Mouse (Mus musculus) embryonic facial prominence, embryonic 12.5 days (tissue): ENCODE results near the gene Ccnl2. TPM values are rescaled to one million over a fixed set of nuclear protein-coding genes. Genes with fewer than 3 reads are reported as not detected.
A peak's percentile ranks its signal among the peaks of the same experiment; 100 is the strongest.
"Not testable (repeated sequence)": the region's sequence is repeated elsewhere in the genome, so short reads cannot be mapped to it uniquely, and the experiment has no call there.

Experiments used
- ATAC-seq: fragments of 200-750 bp; cut with Nextera tagmentation; 2 replicates; pipeline ENCODE4 v1.8.0; 2017; ENCODE audit not compliant: insufficient number of reproducible peaks, insufficient read depth, low FRiP score, low TSS enrichment
- H3K27ac ChIP-seq: fragments of 300-500 bp; sonication (generic); 2 replicates; pipeline ENCODE4 v1.5.1; 2016; ENCODE audit warnings: mild to moderate bottlenecking
- H3K27me3 ChIP-seq: fragments of 300-500 bp; sonication (generic); 2 replicates; pipeline ENCODE4 v1.6.1; 2016; ENCODE audit warnings: mild to moderate bottlenecking, moderate library complexity
- H3K36me3 ChIP-seq: fragments of 300-500 bp; sonication (generic); 2 replicates; pipeline ENCODE4 v1.6.1; 2016; ENCODE audit warnings: mild to moderate bottlenecking
- H3K4me1 ChIP-seq: fragments of 300-500 bp; sonication (generic); 2 replicates; pipeline ENCODE4 v1.6.1; 2016
- H3K4me2 ChIP-seq: fragments of 300-500 bp; sonication (generic); replicated peaks from 2 replicates; pipeline ENCODE4 v1.6.1; 2016; ENCODE audit warnings: mild to moderate bottlenecking, moderate library complexity
- H3K4me3 ChIP-seq: fragments of 300-500 bp; sonication (generic); 2 replicates; pipeline ENCODE4 v1.5.1; 2016; ENCODE audit warnings: mild to moderate bottlenecking
- H3K9ac ChIP-seq: fragments of 300-500 bp; sonication (generic); 2 replicates; pipeline ENCODE4 v1.6.1; 2016; ENCODE audit warnings: mild to moderate bottlenecking, moderate library complexity
- H3K9me3 ChIP-seq: fragments of 300-500 bp; sonication (generic); 2 replicates; pipeline ENCODE4 v1.6.1; 2016; ENCODE audit warnings: mild to moderate bottlenecking, moderate library complexity
- WGBS: fragments of 180-500 bp; shearing (Covaris S2); methylation state at CpG from one replicate; pipeline ENCODE4 v1.1.7; 2016; 5-methylcytosine and 5-hydroxymethylcytosine counted together
- polyA plus RNA-seq: library from polyadenylated mRNA; unstranded; fragments of >200 nt; fragmentation: Nextera tagmentation; extraction: Ambion mirVana; gene quantifications from 2 replicates; pipeline ENCODE4 v1.2.1, GENCODE M21; 2016

Ccnl2 gene
- polyA plus RNA-seq, 1 experiment from 2014 or later = 243 TPM

DNA sequence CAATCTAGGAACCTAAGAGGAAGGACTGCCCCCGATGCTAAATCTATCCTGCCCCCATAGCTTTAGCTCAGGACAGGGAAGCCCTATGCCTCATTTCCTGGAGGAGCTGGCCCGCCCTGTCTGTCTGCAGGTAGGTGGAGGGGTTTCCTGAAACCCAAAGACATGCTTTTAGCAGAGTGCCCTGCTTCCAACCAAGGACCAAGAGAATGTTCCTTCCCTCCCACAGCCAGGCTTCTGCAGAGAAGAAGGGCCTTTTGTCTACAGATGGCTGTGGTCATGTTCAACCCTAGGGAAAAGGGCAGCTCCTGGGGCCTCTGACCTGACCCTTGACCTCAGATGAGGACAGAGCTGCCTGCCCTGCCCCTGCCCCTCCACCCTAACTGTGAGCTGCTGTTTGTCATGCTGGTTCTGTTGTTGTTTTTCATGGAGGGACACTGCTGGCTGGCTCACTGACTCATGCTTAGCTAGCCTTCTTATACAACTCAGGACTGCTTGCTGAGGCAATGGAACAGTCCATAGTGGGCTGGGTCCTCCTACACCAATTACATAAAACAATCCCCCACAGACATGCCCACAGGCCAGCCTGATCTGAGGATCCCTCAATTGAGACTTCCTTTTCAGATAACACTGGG is 35.5 kb upstream of the Ccnl2 start:
- Histone ChIP-seq H3K4me2 (no peak overlapping the region), H3K27ac (no peak overlapping the region), H3K4me1 (peaks cover 16% of the 10 kb centered on the region), H3K9me3 (no peaks in the 10 kb centered on the region), H3K36me3 (no peaks in the 10 kb centered on the region), H3K27me3 (peaks cover 19% of the 10 kb centered on the region), H3K4me3 (no peak overlapping the region), H3K9ac (no peak overlapping the region)
- ATAC-seq = no peak
- whole genome bisulfite sequencing = 9% methylated on average over 2 of the region's 2 CpGs

- Histone ChIP-seq H3K4me3 (no peak overlapping the region), H3K36me3 (no peaks in the 10 kb centered on the region), H3K9ac (no peak overlapping the region), H3K27me3 (peaks cover 10% of the 10 kb centered on the region; the same call in 1 of the 2 replicates), H3K27ac (no peak overlapping the region), H3K4me2 (no peak overlapping the region), H3K9me3 (no peaks in the 10 kb centered on the region), H3K4me1 (peaks cover 16% of the 10 kb centered on the region)
- no peak for ATAC-seq
- WGBS = 71% methylated on average over 2 of the region's 2 CpGs
These were observed 34.5 kb upstream of the Ccnl2 start for GRCm38 (mm10) chr4:155777816-155778215.

DNA sequence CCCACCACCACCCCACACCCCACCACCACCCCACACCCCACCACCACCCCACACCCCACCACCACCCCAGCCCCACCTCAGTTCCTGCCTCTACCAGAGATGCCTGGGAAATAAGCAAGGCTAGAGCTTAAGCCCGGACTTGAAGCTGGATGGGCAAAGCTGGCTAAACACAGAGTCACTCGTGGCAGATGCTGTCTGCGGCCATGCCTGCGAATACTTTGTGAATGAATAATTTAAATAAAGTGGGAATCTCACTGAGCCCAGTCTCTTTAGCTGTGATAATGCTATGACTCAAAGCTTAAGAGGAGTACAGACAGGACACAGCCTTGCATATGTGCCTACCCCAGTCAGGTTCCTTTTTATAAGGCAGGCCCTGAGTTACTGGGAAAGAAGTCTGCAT is 32.8 kb upstream of the Ccnl2 start:
- H3K27ac ChIP-seq = no peak overlapping the region
- no peak overlapping the region for H3K4me3 ChIP-seq
- H3K27me3 ChIP-seq = no peaks in the 10 kb centered on the region
- peaks cover 8% of the 10 kb centered on the region; the same call in 1 of the 2 replicates for H3K4me1 ChIP-seq
- no peak overlapping the region for H3K4me2 ChIP-seq
- no peaks in the 10 kb centered on the region for H3K9me3 ChIP-seq
- H3K36me3 ChIP-seq = no peaks in the 10 kb centered on the region
- no peak overlapping the region for H3K9ac ChIP-seq
- WGBS = 83% methylated on average over 4 of the region's 4 CpGs
- ATAC-seq = no peak

DNA sequence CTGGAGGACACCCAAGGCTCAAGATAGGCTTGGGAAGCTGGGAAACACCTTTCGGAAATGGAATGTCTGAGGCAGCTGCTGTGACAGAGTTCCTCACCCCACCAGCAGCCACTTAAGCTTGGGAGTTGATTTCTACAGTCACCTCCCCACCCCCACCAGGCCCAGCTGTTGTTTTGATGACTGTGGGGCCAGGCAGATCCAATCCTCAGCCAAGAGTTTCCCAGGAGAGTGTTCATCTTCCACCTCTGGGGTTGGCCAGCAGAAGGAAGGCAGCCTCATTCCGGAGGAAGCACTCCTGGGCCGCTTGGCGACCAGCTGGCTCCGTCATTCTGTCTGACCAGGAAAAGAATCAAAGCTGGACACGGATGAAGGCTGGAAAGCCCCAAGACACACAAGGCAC is 31.4 kb upstream of the Ccnl2 start:
- H3K4me2 ChIP-seq = no peak overlapping the region
- no peaks in the 10 kb centered on the region for H3K36me3 ChIP-seq
- no peaks in the 10 kb centered on the region for H3K27me3 ChIP-seq
- H3K9ac ChIP-seq = no peak overlapping the region
- peaks cover 15% of the 10 kb centered on the region for H3K4me1 ChIP-seq
- 33% methylated on average over 6 of the region's 6 CpGs for WGBS
- H3K4me3 ChIP-seq = no peak overlapping the region
- 0 out of 2 replicates have a peak overlapping the region, but pooled peaks have one; percentile 7 for H3K27ac ChIP-seq
- ATAC-seq = no peak; the same call in 1 of the 2 replicates
- no peaks in the 10 kb centered on the region for H3K9me3 ChIP-seq

- H3K36me3 ChIP-seq = no peaks in the 10 kb centered on the region
- H3K27me3 ChIP-seq = no peaks in the 10 kb centered on the region
- no peak for ATAC-seq
- no peak overlapping the region for H3K27ac ChIP-seq
- no peaks in the 10 kb centered on the region for H3K9me3 ChIP-seq
- 44% methylated on average over 16 of the region's 16 CpGs for WGBS
- peaks cover 15% of the 10 kb centered on the region for H3K4me1 ChIP-seq
- H3K4me3 ChIP-seq = peak overlapping the region; percentile 59
- H3K4me2 ChIP-seq = peak overlapping the region; percentile 72
- H3K9ac ChIP-seq = peak overlapping the region; percentile 30; the same call in 1 of the 2 replicates
These were observed 28.7 kb upstream of the Ccnl2 start for GRCm38 (mm10) chr4:155783486-155784080.

DNA sequence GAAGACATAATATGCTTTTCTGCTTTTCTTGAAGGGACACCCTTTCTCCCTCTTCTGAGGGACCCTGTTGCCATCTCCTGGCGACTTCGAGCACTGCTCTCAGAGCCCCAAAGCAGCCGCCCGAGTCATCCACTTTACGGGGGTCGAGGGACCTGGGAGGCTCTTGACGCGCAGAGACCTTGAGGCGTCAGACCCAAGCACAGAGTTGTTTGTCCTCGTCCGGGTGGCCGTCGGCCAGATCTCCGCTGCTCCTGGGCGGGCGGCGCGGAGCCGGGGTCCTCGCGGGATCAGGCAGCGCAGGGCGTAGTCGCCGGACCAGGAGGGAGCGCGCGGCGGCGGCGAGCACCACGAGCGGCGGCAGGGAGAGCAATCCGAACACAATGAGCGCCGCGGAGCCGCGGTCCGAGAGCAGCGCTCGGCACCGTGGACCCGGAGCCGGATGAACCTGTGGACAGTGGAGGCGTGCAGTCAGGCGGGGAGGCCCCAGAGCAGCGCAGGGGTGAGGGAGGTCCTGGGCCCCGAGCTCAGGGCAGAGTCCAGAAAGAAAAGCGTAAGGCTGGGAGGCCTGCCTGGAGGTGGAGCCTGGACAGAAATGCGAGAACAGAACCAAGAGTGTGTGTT is 28.1 kb upstream of the Ccnl2 start:
- H3K9ac ChIP-seq = peak overlapping the region; percentile 87
- H3K36me3 ChIP-seq = no peaks in the 10 kb centered on the region
- no peaks in the 10 kb centered on the region for H3K9me3 ChIP-seq
- peak overlapping the region; percentile 59 for H3K4me3 ChIP-seq
- peak; percentile 79 for ATAC-seq
- H3K4me2 ChIP-seq = peak overlapping the region; percentile 72
- under 1% methylated on average over 52 of the region's 52 CpGs for WGBS
- H3K4me1 ChIP-seq = peaks cover 15% of the 10 kb centered on the region
- H3K27ac ChIP-seq = peak overlapping the region; percentile 80
- H3K27me3 ChIP-seq = no peaks in the 10 kb centered on the region

DNA sequence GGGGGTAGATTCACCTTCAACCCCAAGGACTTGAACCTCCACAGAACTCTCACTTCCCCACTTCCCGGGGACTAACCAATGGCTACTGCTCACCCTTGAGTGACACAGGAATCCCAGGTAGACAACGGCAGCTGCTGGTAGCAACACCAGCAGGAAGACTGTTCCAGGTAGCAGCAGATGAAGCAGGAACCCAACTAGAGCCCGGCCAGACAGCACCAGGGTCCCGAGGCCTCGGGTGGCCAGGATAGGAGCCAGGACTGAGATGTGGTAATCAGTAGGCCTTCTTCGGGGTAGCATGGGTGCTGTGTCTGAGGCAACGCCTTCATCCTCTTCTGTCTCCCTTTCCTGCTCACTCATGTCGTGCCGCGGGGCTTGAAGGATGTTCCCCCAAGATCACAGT is 27.0 kb upstream of the Ccnl2 start:
- no peak for ATAC-seq

DNA sequence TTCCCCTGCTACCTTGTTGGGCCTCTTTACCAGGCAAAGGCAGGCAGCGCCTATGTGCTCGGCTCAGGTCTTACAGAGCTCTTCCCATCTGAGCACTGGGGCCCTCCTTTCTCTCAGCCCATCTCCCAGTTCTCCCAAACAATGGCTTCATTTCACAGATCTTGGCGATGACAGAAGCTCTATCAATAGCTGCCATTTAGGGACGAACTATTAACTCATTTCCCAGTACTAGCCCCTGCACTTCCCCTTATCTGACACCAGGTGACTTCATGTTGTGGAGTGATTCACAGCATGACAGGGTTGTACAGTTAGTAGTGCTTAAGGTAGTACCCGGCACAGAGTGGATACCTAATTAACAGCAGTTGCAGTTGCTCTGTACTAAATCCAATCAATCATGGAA is 26.5 kb upstream of the Ccnl2 start, which contains the start of gene Tmem88b:
Gene Tmem88b (minus strand): TSS at position 56 of the 400 bp plus-strand sequence.
- peak within 1 kb of the TSS; percentile 59 for H3K4me3 ChIP-seq
- no peaks in the 10 kb centered on the region for H3K9me3 ChIP-seq
- WGBS = 58% methylated on average over 5 of the region's 5 CpGs
- ATAC-seq = no peak
- peak within 1 kb of the TSS; percentile 80; the same call in 1 of the 2 replicates for H3K27ac ChIP-seq
- H3K36me3 ChIP-seq = no peaks in the 10 kb centered on the region
- no peaks in the 10 kb centered on the region for H3K27me3 ChIP-seq
- peak within 1 kb of the TSS; percentile 72 for H3K4me2 ChIP-seq
- H3K4me1 ChIP-seq = peaks cover 14% of the 10 kb centered on the region
- H3K9ac ChIP-seq = peak within 1 kb of the TSS; percentile 87; the same call in 1 of the 2 replicates

More for the DNA sequence above, 27.0 kb upstream of the Ccnl2 start:
- Histone ChIP-seq H3K9ac (peak overlapping the region; percentile 27; the same call in 1 of the 2 replicates), H3K27me3 (no peaks in the 10 kb centered on the region), H3K27ac (no peak overlapping the region), H3K4me3 (no peak overlapping the region), H3K4me1 (peaks cover 15% of the 10 kb centered on the region), H3K9me3 (no peaks in the 10 kb centered on the region), H3K4me2 (peak overlapping the region; percentile 72; the same call in 1 of the 2 replicates), H3K36me3 (no peaks in the 10 kb centered on the region)
- WGBS = 77% methylated on average over 10 of the region's 10 CpGs

GRCm38 (mm10) chr4:155788300-155788699 is 24.0 kb upstream of the Ccnl2 start:
- H3K9ac ChIP-seq = no peak overlapping the region
- H3K27me3 ChIP-seq = no peaks in the 10 kb centered on the region
- no peaks in the 10 kb centered on the region for H3K36me3 ChIP-seq
- no peak for ATAC-seq
- no peaks in the 10 kb centered on the region for H3K9me3 ChIP-seq
- peaks cover 11% of the 10 kb centered on the region for H3K4me1 ChIP-seq
- no peak overlapping the region for H3K4me3 ChIP-seq
- 81% methylated on average over 3 of the region's 3 CpGs for WGBS
- no peak overlapping the region for H3K4me2 ChIP-seq
- H3K27ac ChIP-seq = no peak overlapping the region

DNA sequence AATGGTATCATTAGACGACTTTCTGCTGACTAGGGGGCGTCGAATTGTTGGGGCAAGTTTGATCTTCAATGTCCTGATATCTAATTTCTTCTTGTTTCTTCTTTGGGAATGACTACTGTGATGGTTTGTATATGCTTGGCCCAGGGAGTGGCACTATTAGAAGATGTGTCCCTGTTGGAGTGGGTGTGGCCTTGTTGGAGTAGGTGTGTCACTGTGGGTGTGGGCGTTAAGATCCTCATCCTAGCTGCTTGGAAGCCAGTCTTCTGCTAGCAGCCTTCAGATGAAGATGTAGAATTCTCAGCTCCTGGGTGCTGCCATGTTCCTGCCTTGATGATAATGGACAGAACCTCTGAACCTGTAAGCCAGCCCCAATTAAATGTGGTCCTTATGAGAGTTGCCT is 23.5 kb upstream of the Ccnl2 start:
- H3K9me3 ChIP-seq, H3K4me2 ChIP-seq, ATAC-seq, H3K9ac ChIP-seq, H3K4me3 ChIP-seq, H3K36me3 ChIP-seq, H3K27ac ChIP-seq, H3K27me3 ChIP-seq: not testable (repeated sequence)
- H3K4me1 ChIP-seq = peaks cover 11% of the 10 kb centered on the region
- 78% methylated on average over 4 of the region's 4 CpGs for WGBS

DNA sequence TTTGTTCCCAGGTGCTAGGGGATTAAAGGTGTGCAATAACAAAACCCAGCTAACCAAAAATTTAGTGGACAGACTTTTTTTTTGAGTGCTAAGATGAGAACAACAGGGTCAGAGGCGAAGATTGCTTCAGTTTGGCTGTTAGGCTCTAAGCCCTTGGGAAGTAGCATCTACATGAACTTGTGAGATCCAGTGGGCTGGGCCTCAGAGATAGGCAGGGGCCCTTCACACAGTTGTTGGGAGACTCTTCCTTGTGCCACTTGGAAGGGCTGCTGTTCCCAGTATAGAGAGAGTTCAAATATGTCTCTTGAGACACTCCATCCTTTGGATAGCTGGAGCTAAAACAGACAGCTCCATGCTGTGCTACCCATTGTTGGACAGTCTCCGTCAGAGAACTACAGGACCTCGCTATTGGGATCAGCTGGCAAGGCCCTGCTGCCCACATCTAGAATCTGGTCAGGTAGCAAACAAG is 22.2 kb upstream of the Ccnl2 start, which contains the start of gene Ankrd65:
Gene Ankrd65 (plus strand): TSS at position 419 of the 469 bp plus-strand sequence.
- no peak for ATAC-seq
- 79% methylated on average over 3 of the region's 3 CpGs for WGBS
- H3K36me3 ChIP-seq = no peaks in the 10 kb centered on the region

More for the DNA sequence above, 22.2 kb upstream of the Ccnl2 start, which contains the start of gene Ankrd65:
- no peaks in the 10 kb centered on the region for H3K9me3 ChIP-seq
- H3K9ac ChIP-seq = no peak within 1 kb of the TSS
- peaks cover 5% of the 10 kb centered on the region; the same call in 1 of the 2 replicates for H3K4me1 ChIP-seq
- H3K4me3 ChIP-seq = no peak within 1 kb of the TSS
- H3K4me2 ChIP-seq = no peak within 1 kb of the TSS
- H3K27me3 ChIP-seq = no peaks in the 10 kb centered on the region
- no peak within 1 kb of the TSS for H3K27ac ChIP-seq
